Mouse (Mus musculus): ENCODE data around the gene Pla2g4a.

DNA sequence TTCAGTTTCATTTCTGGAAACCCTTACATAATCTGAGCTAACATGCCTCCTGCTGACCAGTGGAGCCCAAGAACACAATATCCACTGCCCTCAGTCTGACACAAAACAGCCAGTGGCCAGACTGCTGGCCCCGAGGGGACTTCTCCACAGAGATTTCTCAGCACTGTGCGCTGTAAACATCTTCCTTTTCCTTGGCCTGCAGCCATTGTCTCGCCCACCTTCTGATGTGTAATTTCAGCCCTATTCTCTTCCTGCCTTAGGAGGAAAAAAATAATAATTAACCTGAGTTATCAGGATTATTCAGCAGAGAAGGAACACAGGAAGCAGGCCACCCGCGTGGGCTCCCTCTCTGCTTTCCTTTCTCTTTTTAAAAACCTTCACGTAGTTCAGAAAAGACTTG lies 98.3 kb downstream of the Pla2g4a start:
- TF ChIP-seq EP300 (IDR thresholded peaks at IDR 0.05; ENCODE audit: low read depth) (no peak), CTCF (IDR thresholded peaks at IDR 0.05; ENCODE audit: low read depth) (no peak)
